Mouse (Mus musculus): ENCODE results near the gene Pam.

GRCm38 (mm10) chr1:97929415-97930028 is 165.9 kb downstream of the Pam start:
- TF ChIP-seq POLR2A (IDR thresholded peaks at IDR 0.05; ENCODE audit: extremely low read depth, insufficient read depth, low read length) (no peak), CTCF (IDR thresholded peaks at IDR 0.05; ENCODE audit: low read depth, low read length) (no peak)
